Mouse (Mus musculus): ENCODE data around the gene Vwa7. TPM values are rescaled to one million over a fixed set of nuclear protein-coding genes. Genes with fewer than 3 reads are reported as not detected.
A peak's percentile ranks its signal among the peaks of the same experiment; 100 is the strongest.

Vwa7 gene
- total and polyA plus RNA-seq, 3 experiments = 9.8 to 10.4 TPM; not detected in 1

DNA sequence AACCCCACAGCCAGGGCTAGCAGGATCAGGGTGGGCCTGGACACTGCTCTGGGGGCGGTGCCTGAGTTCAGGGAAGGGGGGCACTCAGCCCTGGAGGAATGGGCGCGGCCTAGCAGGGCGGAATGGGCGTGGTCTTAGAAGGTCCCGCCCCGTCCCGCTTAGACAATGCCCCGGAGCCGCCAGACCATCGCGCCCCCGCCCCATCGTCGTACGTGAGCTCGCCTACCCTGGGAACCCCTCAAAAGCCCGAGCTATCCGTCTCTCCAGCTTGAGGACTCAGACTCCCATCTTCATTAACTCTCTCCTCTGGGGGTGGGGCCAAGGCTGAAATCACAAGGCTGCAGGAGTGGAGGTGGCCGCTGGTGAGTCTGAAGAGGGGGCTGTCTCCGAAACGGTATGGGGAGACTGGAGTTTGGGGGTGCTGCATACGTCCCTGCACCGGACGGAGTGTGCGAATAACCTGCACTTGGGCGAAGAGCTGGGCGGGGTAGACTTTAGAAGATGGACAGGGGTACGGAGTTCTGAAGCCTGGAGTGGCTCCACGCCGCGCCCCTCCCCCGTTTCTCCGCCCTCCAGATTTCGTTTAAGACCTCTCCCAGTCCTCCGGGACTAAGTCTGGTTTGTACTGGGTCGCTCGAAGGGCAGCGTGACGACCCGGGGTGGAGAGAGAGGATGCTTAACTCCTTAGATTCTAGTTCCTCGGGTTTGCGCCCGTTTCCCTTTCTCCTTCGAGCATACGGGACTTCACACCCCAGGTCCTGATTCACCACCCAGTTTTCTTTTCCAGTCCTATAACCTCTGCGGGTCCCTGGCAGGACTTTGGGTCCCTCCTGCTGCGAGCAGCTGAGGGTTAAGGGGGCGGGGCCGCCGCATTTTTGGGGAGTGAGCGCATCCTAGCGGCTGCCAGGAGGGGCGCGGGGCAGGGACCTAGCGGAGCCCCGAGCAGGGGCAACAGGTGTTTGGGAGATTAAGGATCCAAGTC, 42.8 kb downstream of the Vwa7 start, which contains the start of gene Ddah2:
TSS of gene Ddah2 (plus strand) at position 125 of the 982 bp plus-strand sequence.
- no peaks in the 10 kb centered on the region; a peak in 1 of 4 replicates for H3K4me1 ChIP-seq (ENCODE audit: control insufficient read depth in 1 of 2, insufficient read depth in 2 of 2, low read length in 2 of 2)
- H3K36me3 ChIP-seq (ENCODE audit: control insufficient read depth in 1 of 2, insufficient read depth in 2 of 2, low read length in 2 of 2) = peaks cover 8 to 13% of the 10 kb centered on the region in 2 experiments

DNA sequence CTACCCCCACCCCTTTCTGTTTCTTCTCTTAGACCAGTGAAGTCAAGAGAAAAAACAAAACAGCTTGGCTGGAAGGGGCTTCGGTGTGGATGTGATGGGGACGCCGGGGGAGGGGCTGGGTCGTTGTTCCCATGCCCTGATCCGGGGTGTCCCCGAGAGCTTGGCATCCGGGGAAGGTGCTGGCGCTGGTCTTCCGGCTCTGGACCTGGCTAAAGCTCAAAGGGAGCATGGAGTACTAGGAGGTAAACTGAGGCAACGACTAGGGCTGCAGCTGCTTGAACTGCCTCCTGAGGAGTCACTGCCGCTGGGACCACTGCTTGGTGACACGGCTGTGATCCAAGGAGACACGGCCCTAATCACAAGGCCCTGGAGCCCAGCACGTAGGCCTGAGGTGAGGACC, 43.7 kb downstream of the Vwa7 start:
- Histone ChIP-seq H3K36me3 (ENCODE audit: control insufficient read depth in 1 of 2, insufficient read depth in 2 of 2, low read length in 2 of 2) (peaks cover 8 to 11% of the 10 kb centered on the region in 2 experiments), H3K79me2 (ENCODE audit: control insufficient read depth, insufficient read depth, low read length, poor library complexity) (peaks cover 1% of the 10 kb centered on the region; the same call in 1 of the 2 replicates), H3K4me3 (ENCODE audit: control insufficient read depth in 1 of 2, insufficient read depth in 1 of 2, low read depth in 2 of 2, low read length in 2 of 2) (no peak overlapping the region), H3K27ac (ENCODE audit: control insufficient read depth, low read depth, low read length) (no peak overlapping the region), H3K27me3 (ENCODE audit: control insufficient read depth in 1 of 2, insufficient read depth in 2 of 2, low read length in 2 of 2) (no peaks in the 10 kb centered on the region), H3K9me3 (replicated peaks; ENCODE audit: insufficient read depth, low read length) (no peaks in the 10 kb centered on the region), H3K4me1 (ENCODE audit: control insufficient read depth in 1 of 2, insufficient read depth in 2 of 2, low read length in 2 of 2) (no peaks in the 10 kb centered on the region; a peak in 1 of 4 replicates), H3K9ac (ENCODE audit: control insufficient read depth, low read depth, low read length, poor library complexity, severe bottlenecking) (no peak overlapping the region)
- DNase-seq (ENCODE audit: low read depth, low spot score) = no peak
- TF ChIP-seq ELF1 (IDR thresholded peaks at IDR 0.05; ENCODE audit: low read depth, low read length) (no peak), NRF1 (IDR thresholded peaks at IDR 0.05; ENCODE audit: insufficient read depth, low read depth, low read length, poor library complexity, severe bottlenecking) (no peak), HCFC1 (IDR thresholded peaks at IDR 0.05; ENCODE audit: low read depth, low read length) (no peak), TBP (IDR thresholded peaks at IDR 0.05; ENCODE audit: low read depth, low read length) (no peak), CTCF (IDR thresholded peaks at IDR 0.05 in 2 of 3, conservative IDR thresholded peaks at IDR 0.05 in 1 of 3; ENCODE audit: control insufficient read depth in 1 of 3, insufficient read depth in 1 of 3, low read depth in 2 of 3, low read length in 3 of 3, poor library complexity in 1 of 3, severe bottlenecking in 1 of 3) (no peak), RAD21 (IDR thresholded peaks at IDR 0.05; ENCODE audit: low read depth, low read length) (no peak), NELFE (IDR thresholded peaks at IDR 0.05; ENCODE audit: low read depth, low read length) (no peak), UBTF (IDR thresholded peaks at IDR 0.05; ENCODE audit: borderline replicate concordance, insufficient read depth, low read depth, low read length) (no peak), GATA1 (IDR thresholded peaks at IDR 0.05; ENCODE audit: low read depth, low read length) (no peak), KAT2A (conservative IDR thresholded peaks at IDR 0.05; ENCODE audit: low read depth, low read length) (no peak), CHD2 (IDR thresholded peaks at IDR 0.05; ENCODE audit: low read length) (no peak), ZC3H11A (IDR thresholded peaks at IDR 0.05; ENCODE audit: low read depth, low read length) (no peak), SMC3 (IDR thresholded peaks at IDR 0.05; ENCODE audit: low read depth, low read length) (no peak), SIN3A (IDR thresholded peaks at IDR 0.05; ENCODE audit: low read length) (no peak), POLR2AphosphoS2 (IDR thresholded peaks at IDR 0.05; ENCODE audit: low read length) (no peak), USF2 (IDR thresholded peaks at IDR 0.05; ENCODE audit: borderline replicate concordance in 1 of 2, insufficient read depth in 1 of 2, low read depth in 1 of 2, low read length in 2 of 2) (no peak)

More for the DNA sequence above, 42.8 kb downstream of the Vwa7 start, which contains the start of gene Ddah2:
- peak within 1 kb of the TSS; percentile 36 to 52 for H3K4me3 ChIP-seq (ENCODE audit: control insufficient read depth in 1 of 2, insufficient read depth in 1 of 2, low read depth in 2 of 2, low read length in 2 of 2)
- DNase-seq (ENCODE audit: low read depth, low spot score) = peak; percentile 79
- H3K79me2 ChIP-seq (ENCODE audit: control insufficient read depth, insufficient read depth, low read length, poor library complexity) = peaks cover 4% of the 10 kb centered on the region; the same call in 1 of the 2 replicates
- no peaks in the 10 kb centered on the region for H3K9me3 ChIP-seq (replicated peaks; ENCODE audit: insufficient read depth, low read length)
- H3K27me3 ChIP-seq (ENCODE audit: control insufficient read depth in 1 of 2, insufficient read depth in 2 of 2, low read length in 2 of 2) = no peaks in the 10 kb centered on the region
- H3K27ac ChIP-seq (ENCODE audit: control insufficient read depth, low read depth, low read length) = no peak within 1 kb of the TSS
- TF ChIP-seq CTCF (IDR thresholded peaks at IDR 0.05 in 2 of 3, conservative IDR thresholded peaks at IDR 0.05 in 1 of 3; ENCODE audit: control insufficient read depth in 1 of 3, insufficient read depth in 1 of 3, low read depth in 2 of 3, low read length in 3 of 3, poor library complexity in 1 of 3, severe bottlenecking in 1 of 3) = peak in 2 of 3 experiments; percentile 71 to 86; a peak in 5 of 6 replicates
- TF ChIP-seq MEF2A (IDR thresholded peaks at IDR 0.05; ENCODE audit: extremely low read depth, insufficient replicate concordance, low read depth, low read length, poor library complexity, severe bottlenecking) = no peak
- peak; percentile 35; the same call in 1 of the 2 replicates for TF ChIP-seq MXI1 (IDR thresholded peaks at IDR 0.05; ENCODE audit: low read depth, low read length)
- peak; percentile 70 for TF ChIP-seq RAD21 (IDR thresholded peaks at IDR 0.05; ENCODE audit: low read depth, low read length)
- TF ChIP-seq CHD1 (IDR thresholded peaks at IDR 0.05; ENCODE audit: low read depth, low read length) = no peak
- peak in 1 of 2 experiments; percentile 47; a peak in 1 of 4 replicates for TF ChIP-seq POLR2A (IDR thresholded peaks at IDR 0.05; ENCODE audit: control insufficient read depth in 1 of 2, insufficient read depth in 1 of 2, low read depth in 1 of 2, low read length in 2 of 2, poor library complexity in 1 of 2)
- TF ChIP-seq HCFC1 (IDR thresholded peaks at IDR 0.05; ENCODE audit: low read depth, low read length) = 0 out of 2 replicates have a peak, but pooled peaks have one; percentile 21
- TF ChIP-seq E2F4 (IDR thresholded peaks at IDR 0.05; ENCODE audit: borderline replicate concordance, low read depth, low read length) = no peak
- peak; percentile 95 for TF ChIP-seq POLR2AphosphoS2 (IDR thresholded peaks at IDR 0.05; ENCODE audit: low read length)
- TF ChIP-seq MAZ (IDR thresholded peaks at IDR 0.05; ENCODE audit: low read depth, low read length) = peak; percentile 23; the same call in 1 of the 2 replicates
- peak; percentile 51 for TF ChIP-seq SIN3A (IDR thresholded peaks at IDR 0.05; ENCODE audit: low read length)
- TF ChIP-seq MAX (IDR thresholded peaks at IDR 0.05; ENCODE audit: low read length) = 0 out of 2 replicates have a peak, but pooled peaks have one; percentile 36
- peak; percentile 58 for TF ChIP-seq ZC3H11A (IDR thresholded peaks at IDR 0.05; ENCODE audit: low read depth, low read length)
- no peak for TF ChIP-seq GATA1 (IDR thresholded peaks at IDR 0.05; ENCODE audit: low read depth, low read length)
- peak; percentile 57 for TF ChIP-seq SMC3 (IDR thresholded peaks at IDR 0.05; ENCODE audit: low read depth, low read length)
- peak within 1 kb of the TSS; percentile 54 for H3K9ac ChIP-seq (ENCODE audit: control insufficient read depth, low read depth, low read length, poor library complexity, severe bottlenecking)

Measured in MEL (cell line).